Mouse (Mus musculus): ENCODE results near the gene Armc2. TPM values are rescaled to one million over a fixed set of nuclear protein-coding genes. Genes with fewer than 3 reads are reported as not detected.

Gene Armc2
- polyA plus RNA-seq, 1 experiment from 2014 or later, result 1.2 TPM

GRCm38 (mm10) chr10:41939090-41939489, 79.2 kb downstream of the Armc2 start:
- no peak for ATAC-seq
- Histone ChIP-seq H3K4me3 (ENCODE audit: low read depth, low read length) (no peak overlapping the region), H3K4me1 (replicated peaks; ENCODE audit: control insufficient read depth, insufficient read depth, low read length) (0 out of 2 replicates have a peak, but pooled peaks cover 5% of the 10 kb centered on the region), H3K27ac (ENCODE audit: low read depth, low read length) (no peak overlapping the region), H3K27me3 (replicated peaks; ENCODE audit: control insufficient read depth, insufficient read depth, low read length) (no peaks in the 10 kb centered on the region; the same call in 1 of the 2 replicates), H3K4me2 (replicated peaks; ENCODE audit: low read depth) (no peak overlapping the region), H3K9ac (ENCODE audit: low read depth, low read length) (no peak overlapping the region), H3K9me3 (ENCODE audit: control insufficient read depth) (no peaks in the 10 kb centered on the region), H3K36me3 (ENCODE audit: control insufficient read depth, insufficient read depth) (no peaks in the 10 kb centered on the region)
- 73% methylated on average over 4 of the region's 4 CpGs for WGBS
- TF ChIP-seq CTCF (IDR thresholded peaks at IDR 0.05; ENCODE audit: low read depth), result no peak

DNA sequence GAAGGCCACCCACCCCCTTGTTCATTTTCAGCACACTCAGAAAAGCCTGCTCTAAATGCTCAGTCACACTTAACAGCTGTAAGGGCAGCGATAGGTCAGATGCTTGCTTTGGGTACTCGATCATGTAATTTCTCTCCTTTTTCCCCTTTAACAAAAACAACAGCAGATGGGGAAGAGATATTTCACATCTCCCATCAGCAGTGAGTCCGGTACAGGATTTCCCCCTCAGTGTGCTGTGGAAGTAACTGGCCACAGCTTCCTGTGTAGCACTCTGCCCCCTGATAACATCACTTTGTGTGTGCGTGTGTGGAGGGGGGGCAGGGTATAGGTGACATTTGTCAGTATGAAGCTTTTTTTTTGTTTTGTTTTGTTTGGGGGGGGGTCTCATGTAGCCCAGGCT, 81.1 kb downstream of the Armc2 start:
- 60% methylated on average over 4 of the region's 4 CpGs for WGBS
- no peaks in the 10 kb centered on the region for H3K9me3 ChIP-seq (ENCODE audit: control insufficient read depth)
- no peak for TF ChIP-seq CTCF (IDR thresholded peaks at IDR 0.05; ENCODE audit: low read depth)

GRCm38 (mm10) chr10:41936100-41936499, 82.1 kb downstream of the Armc2 start:
- 0 out of 2 replicates have a peak, but pooled peaks cover 8% of the 10 kb centered on the region for H3K4me1 ChIP-seq (replicated peaks; ENCODE audit: control insufficient read depth, insufficient read depth, low read length)
- H3K27me3 ChIP-seq (replicated peaks; ENCODE audit: control insufficient read depth, insufficient read depth, low read length), result no peaks in the 10 kb centered on the region; the same call in 1 of the 2 replicates
- 63% methylated on average over 4 of the region's 4 CpGs for WGBS
- no peaks in the 10 kb centered on the region for H3K9me3 ChIP-seq (ENCODE audit: control insufficient read depth)
- H3K27ac ChIP-seq (ENCODE audit: low read depth, low read length), result no peak overlapping the region
- H3K4me3 ChIP-seq (ENCODE audit: low read depth, low read length), result no peak overlapping the region
- no peaks in the 10 kb centered on the region for H3K36me3 ChIP-seq (ENCODE audit: control insufficient read depth, insufficient read depth)
- ATAC-seq, result no peak
- H3K9ac ChIP-seq (ENCODE audit: low read depth, low read length), result no peak overlapping the region
- no peak overlapping the region for H3K4me2 ChIP-seq (replicated peaks; ENCODE audit: low read depth)
- TF ChIP-seq CTCF (IDR thresholded peaks at IDR 0.05; ENCODE audit: low read depth), result no peak

More for the DNA sequence above, 81.1 kb downstream of the Armc2 start:
- no peaks in the 10 kb centered on the region for H3K36me3 ChIP-seq (ENCODE audit: control insufficient read depth, insufficient read depth)
- H3K4me2 ChIP-seq (replicated peaks; ENCODE audit: low read depth), result no peak overlapping the region
- no peak for ATAC-seq
- no peak overlapping the region for H3K27ac ChIP-seq (ENCODE audit: low read depth, low read length)
- no peak overlapping the region for H3K9ac ChIP-seq (ENCODE audit: low read depth, low read length)
- no peaks in the 10 kb centered on the region; the same call in 1 of the 2 replicates for H3K27me3 ChIP-seq (replicated peaks; ENCODE audit: control insufficient read depth, insufficient read depth, low read length)
- H3K4me3 ChIP-seq (ENCODE audit: low read depth, low read length), result no peak overlapping the region
- 0 out of 2 replicates have a peak, but pooled peaks cover 8% of the 10 kb centered on the region for H3K4me1 ChIP-seq (replicated peaks; ENCODE audit: control insufficient read depth, insufficient read depth, low read length)

- no peak overlapping the region for H3K4me2 ChIP-seq (replicated peaks; ENCODE audit: low read depth)
- no peak overlapping the region for H3K4me3 ChIP-seq (ENCODE audit: low read depth, low read length)
- TF ChIP-seq CTCF (IDR thresholded peaks at IDR 0.05; ENCODE audit: low read depth), result no peak
- no peak for ATAC-seq
- 0 out of 2 replicates have a peak, but pooled peaks cover 8% of the 10 kb centered on the region for H3K4me1 ChIP-seq (replicated peaks; ENCODE audit: control insufficient read depth, insufficient read depth, low read length)
- H3K36me3 ChIP-seq (ENCODE audit: control insufficient read depth, insufficient read depth), result no peaks in the 10 kb centered on the region
- H3K27ac ChIP-seq (ENCODE audit: low read depth, low read length), result no peak overlapping the region
- H3K9ac ChIP-seq (ENCODE audit: low read depth, low read length), result no peak overlapping the region
- H3K27me3 ChIP-seq (replicated peaks; ENCODE audit: control insufficient read depth, insufficient read depth, low read length), result no peaks in the 10 kb centered on the region; the same call in 1 of the 2 replicates
- no peaks in the 10 kb centered on the region for H3K9me3 ChIP-seq (ENCODE audit: control insufficient read depth)
Measured at GRCm38 (mm10) chr10:41935476-41935829, 82.8 kb downstream of the Armc2 start.

GRCm38 (mm10) chr10:41934633-41935475, 83.4 kb downstream of the Armc2 start:
- Histone ChIP-seq H3K27ac (ENCODE audit: low read depth, low read length) (no peak overlapping the region; the same call in 1 of the 2 replicates), H3K36me3 (ENCODE audit: control insufficient read depth, insufficient read depth) (no peaks in the 10 kb centered on the region), H3K9ac (ENCODE audit: low read depth, low read length) (no peak overlapping the region), H3K4me2 (replicated peaks; ENCODE audit: low read depth) (peak overlapping the region; percentile 41), H3K4me3 (ENCODE audit: low read depth, low read length) (0 out of 2 replicates have a peak overlapping the region, but pooled peaks have one; percentile 4), H3K27me3 (replicated peaks; ENCODE audit: control insufficient read depth, insufficient read depth, low read length) (no peaks in the 10 kb centered on the region; the same call in 1 of the 2 replicates), H3K4me1 (replicated peaks; ENCODE audit: control insufficient read depth, insufficient read depth, low read length) (0 out of 2 replicates have a peak, but pooled peaks cover 8% of the 10 kb centered on the region), H3K9me3 (ENCODE audit: control insufficient read depth) (no peaks in the 10 kb centered on the region)
- TF ChIP-seq CTCF (IDR thresholded peaks at IDR 0.05; ENCODE audit: low read depth), result no peak
- ATAC-seq, result no peak; the same call in 1 of the 2 replicates
- 17% methylated on average over 21 of the region's 21 CpGs for WGBS

DNA sequence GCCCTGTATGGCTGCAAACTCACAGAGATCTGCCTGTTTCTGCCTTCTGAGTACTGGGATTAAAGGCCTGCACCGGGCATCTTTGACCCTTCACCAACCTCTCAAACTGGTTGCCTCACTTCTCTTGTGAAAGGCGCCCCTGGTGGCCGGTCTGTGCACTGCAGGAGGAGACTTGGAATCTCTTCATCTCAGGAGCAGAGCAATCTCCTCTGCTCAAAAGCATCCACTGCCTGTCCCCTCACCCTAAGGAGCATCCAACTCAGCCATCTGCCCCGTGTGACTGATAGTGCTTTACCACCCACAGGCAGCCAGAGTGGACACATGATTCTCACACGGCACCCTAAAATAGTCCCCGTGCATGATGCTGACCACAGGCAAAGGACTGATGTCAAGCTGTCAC, 84.7 kb downstream of the Armc2 start:
- peak; percentile 72 for TF ChIP-seq CTCF (IDR thresholded peaks at IDR 0.05; ENCODE audit: low read depth)
- Histone ChIP-seq H3K4me2 (replicated peaks; ENCODE audit: low read depth) (no peak overlapping the region), H3K9ac (ENCODE audit: low read depth, low read length) (no peak overlapping the region), H3K36me3 (ENCODE audit: control insufficient read depth, insufficient read depth) (no peaks in the 10 kb centered on the region), H3K4me1 (replicated peaks; ENCODE audit: control insufficient read depth, insufficient read depth, low read length) (0 out of 2 replicates have a peak, but pooled peaks cover 8% of the 10 kb centered on the region), H3K27me3 (replicated peaks; ENCODE audit: control insufficient read depth, insufficient read depth, low read length) (no peaks in the 10 kb centered on the region; the same call in 1 of the 2 replicates), H3K4me3 (ENCODE audit: low read depth, low read length) (no peak overlapping the region), H3K27ac (ENCODE audit: low read depth, low read length) (no peak overlapping the region), H3K9me3 (ENCODE audit: control insufficient read depth) (no peaks in the 10 kb centered on the region)
- 53% methylated on average over 6 of the region's 6 CpGs for WGBS
- ATAC-seq, result no peak

Data from intestine, postnatal 0 days (tissue).